Mouse (Mus musculus) heart, postnatal 0 days (tissue): ENCODE measurements around the gene Gm3409. TPM values are rescaled to one million over a fixed set of nuclear protein-coding genes. Genes with fewer than 3 reads are reported as not detected.
"Not testable (repeated sequence)": the region's sequence is repeated elsewhere in the genome, so short reads cannot be mapped to it uniquely, and the experiment has no call there.

Experiments
- ATAC-seq: fragments of 200-750 bp; cut with Nextera tagmentation; 2 replicates; pipeline ENCODE4 v1.8.0; 2017; ENCODE audit warnings: low read depth, moderate number of reproducible peaks, moderate library complexity; ENCODE audit not compliant: insufficient read depth
- DNase-seq: peaks from one replicate; pipeline ENCODE4 v3.0.0-alpha.2; 2016; ENCODE audit warnings: low spot score
- H3K27ac ChIP-seq: fragments of 300-500 bp; sonication (generic); 2 replicates; pipeline ENCODE4 v1.5.1; 2014; ENCODE audit warnings: low read depth, mild to moderate bottlenecking
- H3K27me3 ChIP-seq: fragments of 300-500 bp; sonication (generic); 2 replicates; pipeline ENCODE4 v1.6.1; 2014; ENCODE audit warnings: low read length, mixed read lengths; ENCODE audit not compliant: control insufficient read depth, insufficient read depth
- H3K36me3 ChIP-seq: fragments of 300-500 bp; sonication (generic); replicated peaks from 2 replicates; pipeline ENCODE4 v1.6.1; 2014; ENCODE audit warnings: low read length, mixed read lengths; ENCODE audit not compliant: control insufficient read depth, insufficient read depth
- H3K4me1 ChIP-seq: fragments of 300-500 bp; sonication (generic); 2 replicates; pipeline ENCODE4 v1.6.1; 2014; ENCODE audit warnings: antibody characterized with exemption; ENCODE audit not compliant: control insufficient read depth, insufficient read depth
- H3K4me2 ChIP-seq: fragments of 300-500 bp; sonication (generic); 2 replicates; pipeline ENCODE4 v1.6.1; 2014; ENCODE audit warnings: low read depth, mild to moderate bottlenecking, low read length, moderate library complexity
- H3K4me3 ChIP-seq: fragments of 300-500 bp; sonication (generic); 2 replicates; pipeline ENCODE4 v1.5.1; 2014; ENCODE audit warnings: low read depth, low read length
- H3K9ac ChIP-seq: fragments of 300-500 bp; sonication (generic); replicated peaks from 2 replicates; pipeline ENCODE4 v1.6.1; 2014; ENCODE audit warnings: low read depth, low read length, mixed read lengths
- H3K9me3 ChIP-seq: fragments of 300-500 bp; sonication (generic); replicated peaks from 2 replicates; pipeline ENCODE4 v1.6.1; 2016; ENCODE audit warnings: low read length; ENCODE audit not compliant: control insufficient read depth
- CTCF ChIP-seq: IDR thresholded peaks from 2 replicates; pipeline ENCODE4 v1.5.1; 2016; ENCODE audit warnings: antibody characterized with exemption, control low read depth, low read depth
- WGBS: fragments of 180-500 bp; shearing (Covaris S2); extraction: QIAGEN DNeasy Blood & Tissue Kit; methylation state at CpG from one replicate; pipeline ENCODE4 v1.1.7; 2014; 5-methylcytosine and 5-hydroxymethylcytosine counted together
- polyA plus RNA-seq: library from polyadenylated mRNA; unstranded; fragments of >200 nt; fragmentation: Nextera tagmentation; extraction: Ambion mirVana; gene quantifications from 2 replicates; pipeline ENCODE4 v1.2.1, GENCODE M21; 2015
- total RNA-seq: library from RNA; depleted of rRNA; stranded (reverse); fragments of >200 nt; gene quantifications from 2 replicates; pipeline ENCODE4 v1.2.3, GENCODE M21; 2014; ENCODE audit warnings: low replicate concordance; rRNA removed

The Gm3409 gene
- total RNA-seq (not detected in 2 replicates), polyA plus RNA-seq (not detected in 2 replicates)

- DNase-seq, H3K4me3 ChIP-seq, H3K9ac ChIP-seq, H3K27ac ChIP-seq, H3K9me3 ChIP-seq, H3K27me3 ChIP-seq, H3K4me1 ChIP-seq, H3K4me2 ChIP-seq, ATAC-seq, H3K36me3 ChIP-seq: not testable (repeated sequence)
- WGBS = 79% methylated on average over 2 of the region's 3 CpGs
These were observed at the start of gene Gm3409 for GRCm38 (mm10) chr5:146537347-146537746. TSS of gene Gm3409 (plus strand) at chr5:146537647.

GRCm38 (mm10) chr5:146488959-146489358 is 48.5 kb upstream of the Gm3409 start:
- not testable (repeated sequence) for H3K9me3 ChIP-seq, ATAC-seq, H3K4me2 ChIP-seq, H3K27me3 ChIP-seq, H3K27ac ChIP-seq, H3K4me1 ChIP-seq, H3K36me3 ChIP-seq, H3K4me3 ChIP-seq, DNase-seq, H3K9ac ChIP-seq
- 6% methylated on average over 3 of the region's 4 CpGs for WGBS
- TF ChIP-seq CTCF = peak; percentile 20; the same call in 1 of the 2 replicates

- ATAC-seq, H3K27ac ChIP-seq, H3K4me1 ChIP-seq, H3K9me3 ChIP-seq, DNase-seq, H3K36me3 ChIP-seq, H3K27me3 ChIP-seq, H3K4me3 ChIP-seq, H3K4me2 ChIP-seq, H3K9ac ChIP-seq: not testable (repeated sequence)
- no CpG with 5 or more reads among the region's 5 CpGs for WGBS
These were observed 46.4 kb upstream of the Gm3409 start, which contains the start of gene Gm6370 for GRCm38 (mm10) chr5:146491063-146491462. TSS of gene Gm6370 (plus strand) at chr5:146491363.

- H3K27ac ChIP-seq, H3K9ac ChIP-seq, H3K36me3 ChIP-seq, H3K4me3 ChIP-seq, H3K9me3 ChIP-seq, DNase-seq, H3K27me3 ChIP-seq, ATAC-seq, H3K4me2 ChIP-seq, H3K4me1 ChIP-seq: not testable (repeated sequence)
- WGBS = no CpG with 5 or more reads among the region's 5 CpGs
These were observed 35.3 kb upstream of the Gm3409 start, which contains the start of gene 4930449I24Rik for GRCm38 (mm10) chr5:146502099-146502498. TSS of gene 4930449I24Rik (plus strand) at chr5:146502399.

GRCm38 (mm10) chr5:146513823-146514222 is 23.6 kb upstream of the Gm3409 start, which contains the start of gene Gm3402:
TSS of gene Gm3402 (plus strand) at chr5:146514123.
- not testable (repeated sequence) for ATAC-seq, H3K27ac ChIP-seq, H3K4me2 ChIP-seq, H3K36me3 ChIP-seq, H3K4me1 ChIP-seq, H3K27me3 ChIP-seq, H3K9ac ChIP-seq, DNase-seq, H3K4me3 ChIP-seq, H3K9me3 ChIP-seq
- no CpG with 5 or more reads among the region's 5 CpGs for WGBS

- not testable (repeated sequence) for H3K27me3 ChIP-seq, H3K9me3 ChIP-seq, H3K9ac ChIP-seq, H3K4me2 ChIP-seq, H3K36me3 ChIP-seq, H3K4me1 ChIP-seq, DNase-seq, H3K4me3 ChIP-seq, H3K27ac ChIP-seq, ATAC-seq
- no CpG with 5 or more reads among the region's 3 CpGs for WGBS
These were observed 11.9 kb upstream of the Gm3409 start, which contains the start of gene Gm3404 for GRCm38 (mm10) chr5:146525501-146525900. TSS of gene Gm3404 (plus strand) at chr5:146525801.

- DNase-seq, H3K9me3 ChIP-seq, H3K4me3 ChIP-seq, H3K9ac ChIP-seq, H3K4me1 ChIP-seq, ATAC-seq, H3K36me3 ChIP-seq, H3K27ac ChIP-seq, H3K27me3 ChIP-seq, H3K4me2 ChIP-seq: not testable (repeated sequence)
- WGBS = no CpG with 5 or more reads among the region's 3 CpGs
These were observed 18.4 kb downstream of the Gm3409 start, which contains the start of gene Gm3415 for GRCm38 (mm10) chr5:146555836-146556235. TSS of gene Gm3415 (plus strand) at chr5:146556136.
